Mouse (Mus musculus) neural tube, embryonic 12.5 days (tissue): ENCODE results near the gene Asb11. TPM values are rescaled to one million over a fixed set of nuclear protein-coding genes. Genes with fewer than 3 reads are reported as not detected.

Source experiments
- ATAC-seq: fragments of 200-750 bp; cut with Nextera tagmentation; 2 replicates; pipeline ENCODE4 v1.8.0; 2017; ENCODE audit warnings: low read depth, mild to moderate bottlenecking, moderate TSS enrichment, moderate library complexity; ENCODE audit not compliant: low FRiP score
- H3K27ac ChIP-seq: fragments of 300-500 bp; sonication (generic); 2 replicates; pipeline ENCODE4 v1.5.1; 2016
- H3K27me3 ChIP-seq: fragments of 300-500 bp; sonication (generic); replicated peaks from 2 replicates; pipeline ENCODE4 v1.6.1; 2016; ENCODE audit warnings: mild to moderate bottlenecking
- H3K36me3 ChIP-seq: fragments of 300-500 bp; sonication (generic); 2 replicates; pipeline ENCODE4 v1.6.1; 2016; ENCODE audit warnings: mild to moderate bottlenecking
- H3K4me1 ChIP-seq: fragments of 300-500 bp; sonication (generic); 2 replicates; pipeline ENCODE4 v1.6.1; 2016
- H3K4me2 ChIP-seq: fragments of 300-500 bp; sonication (generic); replicated peaks from 2 replicates; pipeline ENCODE4 v1.6.1; 2016; ENCODE audit warnings: mild to moderate bottlenecking
- H3K4me3 ChIP-seq: fragments of 300-500 bp; sonication (generic); 2 replicates; pipeline ENCODE4 v1.5.1; 2016
- H3K9ac ChIP-seq: fragments of 300-500 bp; sonication (generic); 2 replicates; pipeline ENCODE4 v1.6.1; 2016; ENCODE audit warnings: mild to moderate bottlenecking
- H3K9me3 ChIP-seq: fragments of 300-500 bp; sonication (generic); 2 replicates; pipeline ENCODE4 v1.6.1; 2016; ENCODE audit warnings: mild to moderate bottlenecking
- WGBS: fragments of 180-500 bp; shearing (Covaris S2); methylation state at CpG from one replicate; pipeline ENCODE4 v1.1.7; 2016; 5-methylcytosine and 5-hydroxymethylcytosine counted together
- polyA plus RNA-seq: library from polyadenylated mRNA; unstranded; fragments of >200 nt; fragmentation: Nextera tagmentation; extraction: Ambion mirVana; gene quantifications from 2 replicates; pipeline ENCODE4 v1.2.1, GENCODE M21; 2016

Asb11 gene
- polyA plus RNA-seq, 1 experiment from 2014 or later = not detected

GRCm38 (mm10) chrX:164424821-164425220 is 12.0 kb upstream of the Asb11 start:
- H3K36me3 ChIP-seq = no peaks in the 10 kb centered on the region
- H3K4me1 ChIP-seq = no peaks in the 10 kb centered on the region
- ATAC-seq = no peak
- H3K27ac ChIP-seq = no peak overlapping the region
- H3K27me3 ChIP-seq = no peaks in the 10 kb centered on the region
- 82% methylated on average over 1 of the region's 1 CpGs for WGBS
- H3K4me3 ChIP-seq = no peak overlapping the region
- H3K9me3 ChIP-seq = no peaks in the 10 kb centered on the region
- no peak overlapping the region for H3K9ac ChIP-seq
- H3K4me2 ChIP-seq = no peak overlapping the region

DNA sequence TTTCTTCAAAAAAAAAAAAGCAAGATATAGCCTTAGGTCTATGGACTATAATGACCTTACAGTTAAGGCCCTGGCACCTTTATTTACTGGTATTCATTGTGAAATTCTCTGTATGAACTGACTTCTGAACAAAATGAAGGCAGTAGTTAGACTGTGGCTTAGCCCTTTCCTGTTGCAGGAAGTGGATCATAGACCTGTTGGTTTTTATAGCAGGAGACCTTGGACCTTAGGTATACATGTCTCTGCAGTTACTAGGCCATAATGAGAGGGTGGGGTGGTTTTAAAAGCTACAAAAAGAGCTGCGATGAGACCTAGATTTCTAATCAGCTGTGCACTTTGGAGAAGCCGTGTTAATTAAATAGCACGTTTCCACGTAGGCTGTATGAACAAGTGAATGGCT is 9.5 kb upstream of the Asb11 start:
- H3K4me3 ChIP-seq = no peak overlapping the region
- H3K27ac ChIP-seq = no peak overlapping the region
- 0 out of 2 replicates have a peak, but pooled peaks cover 3% of the 10 kb centered on the region for H3K36me3 ChIP-seq
- no peak overlapping the region for H3K4me2 ChIP-seq
- no peaks in the 10 kb centered on the region for H3K9me3 ChIP-seq
- 95% methylated on average over 4 of the region's 4 CpGs for WGBS
- H3K9ac ChIP-seq = no peak overlapping the region
- H3K27me3 ChIP-seq = no peaks in the 10 kb centered on the region
- no peaks in the 10 kb centered on the region for H3K4me1 ChIP-seq
- ATAC-seq = no peak

DNA sequence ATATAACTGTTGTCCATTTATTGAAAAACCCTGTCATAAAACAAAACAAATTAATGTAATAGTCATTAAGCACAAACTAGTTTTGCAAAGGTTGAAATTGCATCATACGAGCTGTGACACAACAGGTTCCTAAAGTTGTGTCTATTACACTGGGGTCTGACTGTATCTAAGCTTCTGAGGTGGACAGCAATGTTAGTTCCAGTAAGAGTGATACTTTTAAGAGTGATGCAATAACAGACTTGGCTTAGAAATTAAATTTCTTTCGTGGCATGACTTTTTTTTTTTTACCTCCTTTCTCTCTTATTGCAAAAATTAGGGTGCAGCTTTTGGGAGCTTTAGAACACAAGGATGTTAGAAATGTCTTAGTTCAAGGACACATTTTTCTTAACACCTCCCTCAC is 8.6 kb upstream of the Asb11 start:
- no peak overlapping the region for H3K4me3 ChIP-seq
- WGBS = 82% methylated on average over 2 of the region's 2 CpGs
- no peaks in the 10 kb centered on the region for H3K4me1 ChIP-seq
- 0 out of 2 replicates have a peak, but pooled peaks cover 3% of the 10 kb centered on the region for H3K36me3 ChIP-seq
- H3K27ac ChIP-seq = no peak overlapping the region
- no peaks in the 10 kb centered on the region for H3K27me3 ChIP-seq
- ATAC-seq = no peak
- H3K4me2 ChIP-seq = no peak overlapping the region
- H3K9me3 ChIP-seq = no peaks in the 10 kb centered on the region
- no peak overlapping the region for H3K9ac ChIP-seq

DNA sequence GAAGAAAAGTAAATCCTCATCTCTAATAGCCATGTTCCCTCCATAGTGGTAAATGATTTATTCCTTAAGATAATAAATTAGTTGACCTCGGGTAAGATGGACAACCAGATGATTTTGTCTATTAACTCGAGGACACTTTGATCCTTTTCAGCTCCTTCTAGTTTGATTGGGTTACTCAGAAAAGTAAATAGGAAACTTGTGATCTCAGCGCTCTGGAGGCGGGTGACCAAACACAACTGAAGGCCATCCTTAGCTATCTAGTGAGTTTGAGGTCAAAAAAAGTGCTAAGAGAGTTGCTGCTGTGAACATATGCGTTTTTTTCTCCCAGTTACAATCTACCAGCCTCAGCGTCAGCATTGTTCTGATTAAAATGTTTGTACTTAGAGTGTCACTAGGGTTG is 6.2 kb upstream of the Asb11 start:
- 0 out of 2 replicates have a peak, but pooled peaks cover 3% of the 10 kb centered on the region for H3K36me3 ChIP-seq
- no peak overlapping the region for H3K9ac ChIP-seq
- 90% methylated on average over 6 of the region's 6 CpGs for WGBS
- ATAC-seq = no peak
- H3K4me1 ChIP-seq = no peaks in the 10 kb centered on the region
- no peaks in the 10 kb centered on the region for H3K9me3 ChIP-seq
- H3K27me3 ChIP-seq = no peaks in the 10 kb centered on the region
- H3K4me2 ChIP-seq = no peak overlapping the region
- no peak overlapping the region for H3K4me3 ChIP-seq
- H3K27ac ChIP-seq = no peak overlapping the region

- no peak for ATAC-seq
- no peaks in the 10 kb centered on the region for H3K27me3 ChIP-seq
- H3K9me3 ChIP-seq = no peaks in the 10 kb centered on the region
- H3K4me3 ChIP-seq = no peak overlapping the region
- WGBS = 91% methylated on average over 2 of the region's 2 CpGs
- 0 out of 2 replicates have a peak, but pooled peaks cover 3% of the 10 kb centered on the region for H3K36me3 ChIP-seq
- H3K4me2 ChIP-seq = no peak overlapping the region
- H3K27ac ChIP-seq = no peak overlapping the region
- no peaks in the 10 kb centered on the region for H3K4me1 ChIP-seq
- no peak overlapping the region for H3K9ac ChIP-seq
Measured at GRCm38 (mm10) chrX:164431133-164431532, 5.7 kb upstream of the Asb11 start.

- 91% methylated on average over 6 of the region's 6 CpGs for WGBS
Measured at GRCm38 (mm10) chrX:164431541-164431940, 5.3 kb upstream of the Asb11 start.

GRCm38 (mm10) chrX:164432682-164433081 is 4.1 kb upstream of the Asb11 start:
- WGBS = 95% methylated on average over 9 of the region's 9 CpGs
- no peak overlapping the region for H3K4me3 ChIP-seq
- H3K4me2 ChIP-seq = no peak overlapping the region
- no peak overlapping the region for H3K9ac ChIP-seq
- H3K36me3 ChIP-seq = 0 out of 2 replicates have a peak, but pooled peaks cover 3% of the 10 kb centered on the region
- no peak overlapping the region for H3K27ac ChIP-seq
- no peak for ATAC-seq
- no peaks in the 10 kb centered on the region for H3K27me3 ChIP-seq
- no peaks in the 10 kb centered on the region for H3K4me1 ChIP-seq
- no peaks in the 10 kb centered on the region for H3K9me3 ChIP-seq

More at GRCm38 (mm10) chrX:164431541-164431940, 5.3 kb upstream of the Asb11 start:
- Histone ChIP-seq H3K9me3 (no peaks in the 10 kb centered on the region), H3K27ac (no peak overlapping the region), H3K4me3 (no peak overlapping the region), H3K9ac (no peak overlapping the region), H3K27me3 (no peaks in the 10 kb centered on the region), H3K4me2 (no peak overlapping the region), H3K36me3 (0 out of 2 replicates have a peak, but pooled peaks cover 3% of the 10 kb centered on the region), H3K4me1 (no peaks in the 10 kb centered on the region)
- ATAC-seq = no peak

DNA sequence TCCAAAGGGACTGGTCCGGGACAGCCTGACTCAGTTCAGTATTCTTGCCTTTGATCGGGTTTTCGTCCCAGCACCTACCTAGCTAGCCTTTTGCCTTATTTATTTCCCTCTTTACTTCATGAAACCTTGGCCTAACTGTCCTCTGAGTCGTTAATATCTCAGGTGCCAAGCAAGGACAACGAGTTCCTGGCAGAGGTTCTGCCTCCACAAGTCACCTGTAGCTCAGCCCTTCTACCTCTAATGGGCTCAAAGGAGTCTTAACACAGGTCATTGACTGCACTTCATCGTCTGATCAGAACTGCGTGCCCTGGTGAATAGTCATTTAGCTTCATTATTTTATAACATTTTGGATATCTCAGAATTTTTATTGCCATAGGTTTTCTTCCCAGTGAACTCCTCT is 2.7 kb downstream of the Asb11 start:
- H3K4me1 ChIP-seq = no peaks in the 10 kb centered on the region
- WGBS = 89% methylated on average over 7 of the region's 7 CpGs
- no peaks in the 10 kb centered on the region for H3K9me3 ChIP-seq
- no peak for ATAC-seq
- H3K9ac ChIP-seq = no peak overlapping the region
- H3K36me3 ChIP-seq = no peaks in the 10 kb centered on the region
- H3K4me3 ChIP-seq = no peak overlapping the region
- H3K27me3 ChIP-seq = no peaks in the 10 kb centered on the region
- no peak overlapping the region for H3K27ac ChIP-seq
- no peak overlapping the region for H3K4me2 ChIP-seq

- H3K27ac ChIP-seq = no peak overlapping the region
- no peaks in the 10 kb centered on the region for H3K36me3 ChIP-seq
- H3K4me2 ChIP-seq = no peak overlapping the region
- no peak for ATAC-seq
- H3K4me3 ChIP-seq = no peak overlapping the region
- no peaks in the 10 kb centered on the region for H3K9me3 ChIP-seq
- H3K27me3 ChIP-seq = no peaks in the 10 kb centered on the region
- H3K9ac ChIP-seq = no peak overlapping the region
- H3K4me1 ChIP-seq = no peaks in the 10 kb centered on the region
- WGBS = 79% methylated on average over 2 of the region's 2 CpGs
Measured at GRCm38 (mm10) chrX:164440140-164440539, 3.3 kb downstream of the Asb11 start.

- no peak for ATAC-seq
- Histone ChIP-seq H3K4me2 (no peak overlapping the region), H3K9ac (no peak overlapping the region), H3K4me1 (no peaks in the 10 kb centered on the region), H3K36me3 (no peaks in the 10 kb centered on the region), H3K4me3 (no peak overlapping the region), H3K27ac (no peak overlapping the region), H3K9me3 (no peaks in the 10 kb centered on the region), H3K27me3 (no peaks in the 10 kb centered on the region)
- 77% methylated on average over 3 of the region's 3 CpGs for WGBS
Measured at GRCm38 (mm10) chrX:164440703-164441102, 3.9 kb downstream of the Asb11 start.

DNA sequence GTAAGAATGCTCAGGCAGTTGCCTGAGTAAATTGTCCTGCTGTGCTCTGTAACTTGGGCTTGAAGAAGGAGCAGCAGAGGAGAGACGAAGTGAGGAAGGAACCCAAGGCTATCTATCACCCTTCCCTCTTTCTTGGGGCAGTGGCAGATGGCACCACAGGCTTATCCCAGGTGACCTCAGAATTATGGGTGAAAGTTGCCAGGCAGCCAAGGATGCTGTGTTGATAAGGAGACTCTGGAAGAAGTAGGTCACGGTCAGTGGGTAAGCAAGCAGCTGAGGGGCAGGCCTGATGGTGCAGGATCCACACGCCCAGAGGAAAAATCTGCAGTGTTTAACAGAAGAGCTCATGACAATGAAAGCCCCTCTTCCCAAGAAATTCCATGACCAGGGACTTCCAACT is 4.5 kb downstream of the Asb11 start:
- Histone ChIP-seq H3K27ac (no peak overlapping the region), H3K4me3 (no peak overlapping the region), H3K9ac (no peak overlapping the region), H3K4me1 (no peaks in the 10 kb centered on the region), H3K36me3 (no peaks in the 10 kb centered on the region), H3K9me3 (no peaks in the 10 kb centered on the region), H3K4me2 (no peak overlapping the region), H3K27me3 (no peaks in the 10 kb centered on the region)
- no peak for ATAC-seq
- 86% methylated on average over 3 of the region's 3 CpGs for WGBS

DNA sequence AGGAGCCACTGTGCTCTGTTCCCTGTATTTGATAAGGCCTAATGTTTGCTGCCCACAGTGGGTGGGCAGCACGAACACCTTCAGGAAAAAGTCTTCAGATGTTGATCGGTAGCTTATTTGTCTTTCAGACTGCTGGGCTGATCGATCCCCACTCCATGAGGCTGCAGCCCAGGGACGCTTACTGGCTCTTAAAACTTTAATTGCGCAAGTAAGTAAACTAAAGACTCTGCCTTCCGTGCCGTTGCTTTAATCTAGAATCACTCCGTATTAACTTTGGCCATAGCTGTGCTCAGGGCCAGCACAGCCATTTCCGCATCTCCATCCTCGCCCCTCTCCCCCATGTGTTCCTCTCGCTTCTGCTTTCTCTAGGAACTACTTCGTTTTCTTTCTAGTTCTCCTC is 8.8 kb downstream of the Asb11 start:
- no peak for ATAC-seq
- Histone ChIP-seq H3K4me3 (no peak overlapping the region), H3K9ac (no peak overlapping the region), H3K4me1 (no peaks in the 10 kb centered on the region), H3K9me3 (no peaks in the 10 kb centered on the region), H3K4me2 (no peak overlapping the region), H3K27ac (no peak overlapping the region), H3K27me3 (no peaks in the 10 kb centered on the region), H3K36me3 (no peaks in the 10 kb centered on the region)
- 91% methylated on average over 12 of the region's 12 CpGs for WGBS

- Histone ChIP-seq H3K4me3 (no peak overlapping the region), H3K27me3 (no peaks in the 10 kb centered on the region), H3K9me3 (no peaks in the 10 kb centered on the region), H3K4me1 (no peaks in the 10 kb centered on the region), H3K27ac (no peak overlapping the region), H3K9ac (no peak overlapping the region), H3K4me2 (no peak overlapping the region), H3K36me3 (no peaks in the 10 kb centered on the region)
- ATAC-seq = no peak
- WGBS = 79% methylated on average over 10 of the region's 10 CpGs
Measured at GRCm38 (mm10) chrX:164446106-164446551, 9.3 kb downstream of the Asb11 start.
